Mouse (Mus musculus) kidney, adult 8-10 months (tissue): ENCODE results near the gene Tm4sf19.
"Not testable (repeated sequence)": the region's sequence is repeated elsewhere in the genome, so short reads cannot be mapped to it uniquely, and the experiment has no call there.

ENCODE experiments used
- DNase-seq, 2 experiments: peaks; one replicate each; pipeline ENCODE4 v3.0.0; 2022

Gene Tm4sf19

GRCm38 (mm10) chr16:32431047-32431591 lies 30.8 kb downstream of the Tm4sf19 start:
- DNase-seq, result no peak

- no peak for DNase-seq
Measured at GRCm38 (mm10) chr16:32431926-32432325, 31.6 kb downstream of the Tm4sf19 start.

- no peak for DNase-seq
Measured at GRCm38 (mm10) chr16:32433138-32433537, 32.8 kb downstream of the Tm4sf19 start.

GRCm38 (mm10) chr16:32434066-32434465 lies 33.8 kb downstream of the Tm4sf19 start:
- DNase-seq, result no peak

- DNase-seq, result no peak
Measured at GRCm38 (mm10) chr16:32434691-32435090, 34.4 kb downstream of the Tm4sf19 start.

GRCm38 (mm10) chr16:32436657-32437056 lies 36.4 kb downstream of the Tm4sf19 start:
- DNase-seq, result no peak

- DNase-seq, result no peak
Measured at GRCm38 (mm10) chr16:32437266-32437665, 37.0 kb downstream of the Tm4sf19 start.

GRCm38 (mm10) chr16:32441432-32441831 lies 41.1 kb downstream of the Tm4sf19 start:
- no peak for DNase-seq

- not testable (repeated sequence) for DNase-seq
Measured at GRCm38 (mm10) chr16:32444615-32445014, 44.3 kb downstream of the Tm4sf19 start.

GRCm38 (mm10) chr16:32445558-32445957 lies 45.3 kb downstream of the Tm4sf19 start:
- DNase-seq, result no peak

- DNase-seq, result no peak
Measured at GRCm38 (mm10) chr16:32446563-32447138, 46.3 kb downstream of the Tm4sf19 start.

- no peak for DNase-seq
Measured at GRCm38 (mm10) chr16:32449665-32450064, 49.4 kb downstream of the Tm4sf19 start.

- no peak for DNase-seq
Measured at GRCm38 (mm10) chr16:32450133-32450532, 49.8 kb downstream of the Tm4sf19 start.

- no peak for DNase-seq
Measured at GRCm38 (mm10) chr16:32453102-32453501, 52.8 kb downstream of the Tm4sf19 start.

- no peak for DNase-seq
Measured at GRCm38 (mm10) chr16:32454646-32455045, 54.3 kb downstream of the Tm4sf19 start.

GRCm38 (mm10) chr16:32456086-32456485 lies 55.8 kb downstream of the Tm4sf19 start:
- no peak for DNase-seq

GRCm38 (mm10) chr16:32456761-32457160 lies 56.5 kb downstream of the Tm4sf19 start:
- peak in 1 of 2 experiments; percentile 28 for DNase-seq
